Mouse (Mus musculus): ENCODE results near the gene Ntf3. TPM values are rescaled to one million over a fixed set of nuclear protein-coding genes. Genes with fewer than 3 reads are reported as not detected.

Ntf3 gene
- polyA plus RNA-seq, 1 experiment = 0.38 TPM

GRCm38 (mm10) chr6:126095041-126095440, 71.7 kb downstream of the Ntf3 start:
- Histone ChIP-seq H3K4me3 (ENCODE audit: control insufficient read depth, low read depth, low read length) (no peak overlapping the region), H3K36me3 (ENCODE audit: control insufficient read depth, insufficient read depth, low read length) (no peaks in the 10 kb centered on the region), H3K4me1 (ENCODE audit: control insufficient read depth, insufficient read depth, low read length) (no peaks in the 10 kb centered on the region), H3K27me3 (ENCODE audit: control insufficient read depth, insufficient read depth, low read length) (no peaks in the 10 kb centered on the region), H3K27ac (ENCODE audit: control insufficient read depth, insufficient read depth, low read depth, low read length) (no peak overlapping the region)
- TF ChIP-seq POLR2A (IDR thresholded peaks at IDR 0.05; ENCODE audit: control insufficient read depth, low read depth, low read length) = no peak
- no peak for TF ChIP-seq CTCF (IDR thresholded peaks at IDR 0.05; ENCODE audit: control insufficient read depth, insufficient read depth, insufficient replicate concordance, low read depth, low read length)

- no peaks in the 10 kb centered on the region for H3K27me3 ChIP-seq (ENCODE audit: control insufficient read depth, insufficient read depth, low read length)
- no peak overlapping the region for H3K4me3 ChIP-seq (ENCODE audit: control insufficient read depth, low read depth, low read length)
- H3K36me3 ChIP-seq (ENCODE audit: control insufficient read depth, insufficient read depth, low read length) = no peaks in the 10 kb centered on the region
- TF ChIP-seq CTCF (IDR thresholded peaks at IDR 0.05; ENCODE audit: control insufficient read depth, insufficient read depth, insufficient replicate concordance, low read depth, low read length) (no peak), POLR2A (IDR thresholded peaks at IDR 0.05; ENCODE audit: control insufficient read depth, low read depth, low read length) (no peak)
- H3K27ac ChIP-seq (ENCODE audit: control insufficient read depth, insufficient read depth, low read depth, low read length) = no peak overlapping the region
- no peaks in the 10 kb centered on the region for H3K4me1 ChIP-seq (ENCODE audit: control insufficient read depth, insufficient read depth, low read length)
These were observed 74.7 kb downstream of the Ntf3 start for GRCm38 (mm10) chr6:126092026-126092425.

- Histone ChIP-seq H3K4me3 (ENCODE audit: control insufficient read depth, low read depth, low read length) (no peak overlapping the region), H3K27me3 (ENCODE audit: control insufficient read depth, insufficient read depth, low read length) (no peaks in the 10 kb centered on the region), H3K4me1 (ENCODE audit: control insufficient read depth, insufficient read depth, low read length) (no peaks in the 10 kb centered on the region), H3K36me3 (ENCODE audit: control insufficient read depth, insufficient read depth, low read length) (no peaks in the 10 kb centered on the region), H3K27ac (ENCODE audit: control insufficient read depth, insufficient read depth, low read depth, low read length) (no peak overlapping the region)
- TF ChIP-seq CTCF (IDR thresholded peaks at IDR 0.05; ENCODE audit: control insufficient read depth, insufficient read depth, insufficient replicate concordance, low read depth, low read length) (no peak), POLR2A (IDR thresholded peaks at IDR 0.05; ENCODE audit: control insufficient read depth, low read depth, low read length) (no peak)
These were observed 76.6 kb downstream of the Ntf3 start for GRCm38 (mm10) chr6:126090063-126090462.

- TF ChIP-seq POLR2A (IDR thresholded peaks at IDR 0.05; ENCODE audit: control insufficient read depth, low read depth, low read length) = no peak
- no peak for TF ChIP-seq CTCF (IDR thresholded peaks at IDR 0.05; ENCODE audit: control insufficient read depth, insufficient read depth, insufficient replicate concordance, low read depth, low read length)
- Histone ChIP-seq H3K4me1 (ENCODE audit: control insufficient read depth, insufficient read depth, low read length) (no peaks in the 10 kb centered on the region), H3K36me3 (ENCODE audit: control insufficient read depth, insufficient read depth, low read length) (no peaks in the 10 kb centered on the region), H3K4me3 (ENCODE audit: control insufficient read depth, low read depth, low read length) (no peak overlapping the region), H3K27me3 (ENCODE audit: control insufficient read depth, insufficient read depth, low read length) (no peaks in the 10 kb centered on the region), H3K27ac (ENCODE audit: control insufficient read depth, insufficient read depth, low read depth, low read length) (no peak overlapping the region)
These were observed 78.0 kb downstream of the Ntf3 start for GRCm38 (mm10) chr6:126088489-126089265.

- Histone ChIP-seq H3K27ac (ENCODE audit: control insufficient read depth, insufficient read depth, low read depth, low read length) (no peak overlapping the region), H3K4me3 (ENCODE audit: control insufficient read depth, low read depth, low read length) (no peak overlapping the region), H3K27me3 (ENCODE audit: control insufficient read depth, insufficient read depth, low read length) (no peaks in the 10 kb centered on the region), H3K4me1 (ENCODE audit: control insufficient read depth, insufficient read depth, low read length) (no peaks in the 10 kb centered on the region), H3K36me3 (ENCODE audit: control insufficient read depth, insufficient read depth, low read length) (no peaks in the 10 kb centered on the region)
- no peak for TF ChIP-seq CTCF (IDR thresholded peaks at IDR 0.05; ENCODE audit: control insufficient read depth, insufficient read depth, insufficient replicate concordance, low read depth, low read length)
- TF ChIP-seq POLR2A (IDR thresholded peaks at IDR 0.05; ENCODE audit: control insufficient read depth, low read depth, low read length) = no peak
These were observed 80.3 kb downstream of the Ntf3 start for GRCm38 (mm10) chr6:126086321-126086950.

GRCm38 (mm10) chr6:126080531-126080930, 86.2 kb downstream of the Ntf3 start:
- TF ChIP-seq POLR2A (IDR thresholded peaks at IDR 0.05; ENCODE audit: control insufficient read depth, low read depth, low read length) (no peak), CTCF (IDR thresholded peaks at IDR 0.05; ENCODE audit: control insufficient read depth, insufficient read depth, insufficient replicate concordance, low read depth, low read length) (no peak)
- Histone ChIP-seq H3K27me3 (ENCODE audit: control insufficient read depth, insufficient read depth, low read length) (no peaks in the 10 kb centered on the region), H3K4me1 (ENCODE audit: control insufficient read depth, insufficient read depth, low read length) (no peaks in the 10 kb centered on the region), H3K27ac (ENCODE audit: control insufficient read depth, insufficient read depth, low read depth, low read length) (no peak overlapping the region), H3K36me3 (ENCODE audit: control insufficient read depth, insufficient read depth, low read length) (no peaks in the 10 kb centered on the region), H3K4me3 (ENCODE audit: control insufficient read depth, low read depth, low read length) (no peak overlapping the region)

GRCm38 (mm10) chr6:126057706-126058105, 109.0 kb downstream of the Ntf3 start:
- no peak overlapping the region for H3K27ac ChIP-seq (ENCODE audit: control insufficient read depth, insufficient read depth, low read depth, low read length)
- H3K27me3 ChIP-seq (ENCODE audit: control insufficient read depth, insufficient read depth, low read length) = no peaks in the 10 kb centered on the region
- H3K36me3 ChIP-seq (ENCODE audit: control insufficient read depth, insufficient read depth, low read length) = no peaks in the 10 kb centered on the region
- H3K4me1 ChIP-seq (ENCODE audit: control insufficient read depth, insufficient read depth, low read length) = no peaks in the 10 kb centered on the region
- TF ChIP-seq CTCF (IDR thresholded peaks at IDR 0.05; ENCODE audit: control insufficient read depth, insufficient read depth, insufficient replicate concordance, low read depth, low read length) (no peak), POLR2A (IDR thresholded peaks at IDR 0.05; ENCODE audit: control insufficient read depth, low read depth, low read length) (no peak)
- H3K4me3 ChIP-seq (ENCODE audit: control insufficient read depth, low read depth, low read length) = no peak overlapping the region
